Mouse (Mus musculus) mature B cell (primary cell): Measurements from ENCODE around the gene Dusp7.

Experiments
- in situ Hi-C: fragments of 300-500 bp; cut with MboI; formaldehyde crosslinking; loops from 2 replicates; pipeline ENCODE4 v1.14.3; 2019

Dusp7 gene

GRCm38 (mm10) chr9:106386181-106386864, 17.9 kb downstream of the Dusp7 start:
- in situ Hi-C loops = no loop called here

- in situ Hi-C loops = no loop called here
Observed at GRCm38 (mm10) chr9:106392828-106393527, 24.5 kb downstream of the Dusp7 start.

- in situ Hi-C loops = no loop called here
Observed at GRCm38 (mm10) chr9:106393548-106393947, 25.1 kb downstream of the Dusp7 start.

- in situ Hi-C loops = no loop called here
Observed at GRCm38 (mm10) chr9:106394649-106395602, 26.5 kb downstream of the Dusp7 start.

- in situ Hi-C loops = no loop called here
Observed at GRCm38 (mm10) chr9:106397733-106398132, 29.3 kb downstream of the Dusp7 start.

GRCm38 (mm10) chr9:106398667-106399311, 30.4 kb downstream of the Dusp7 start:
- in situ Hi-C loops = no loop called here

GRCm38 (mm10) chr9:106399808-106400207, 31.4 kb downstream of the Dusp7 start:
- in situ Hi-C loops = no loop called here

- in situ Hi-C loops = no loop called here
Observed at GRCm38 (mm10) chr9:106402149-106402548, 33.7 kb downstream of the Dusp7 start.

- in situ Hi-C loops = no loop called here
Observed at GRCm38 (mm10) chr9:106402607-106403375, 34.4 kb downstream of the Dusp7 start.

- in situ Hi-C loops = no loop called here
Observed at GRCm38 (mm10) chr9:106405275-106405674, 36.8 kb downstream of the Dusp7 start.

- in situ Hi-C loops = no loop called here
Observed at GRCm38 (mm10) chr9:106406443-106407078, 38.1 kb downstream of the Dusp7 start.

GRCm38 (mm10) chr9:106409096-106409495, 40.7 kb downstream of the Dusp7 start:
- in situ Hi-C loops = no loop called here

GRCm38 (mm10) chr9:106410086-106410650, 41.7 kb downstream of the Dusp7 start:
- in situ Hi-C loops = no loop called here

GRCm38 (mm10) chr9:106411091-106411594, 42.7 kb downstream of the Dusp7 start:
- in situ Hi-C loops = no loop called here

GRCm38 (mm10) chr9:106411729-106412128, 43.3 kb downstream of the Dusp7 start:
- in situ Hi-C loops = no loop called here

GRCm38 (mm10) chr9:106412210-106412609, 43.8 kb downstream of the Dusp7 start:
- in situ Hi-C loops = no loop called here

- in situ Hi-C loops = no loop called here
Observed at GRCm38 (mm10) chr9:106413606-106414005, 45.2 kb downstream of the Dusp7 start.

GRCm38 (mm10) chr9:106416826-106417225, 48.4 kb downstream of the Dusp7 start:
- in situ Hi-C loops = no loop called here

- in situ Hi-C loops = no loop called here
Observed at GRCm38 (mm10) chr9:106417841-106418625, 49.6 kb downstream of the Dusp7 start.
